Mouse (Mus musculus) liver, embryonic 11.5 days (tissue): ENCODE measurements around the gene I830077J02Rik. TPM values are rescaled to one million over a fixed set of nuclear protein-coding genes. Genes with fewer than 3 reads are reported as not detected.
A peak's percentile ranks its signal among the peaks of the same experiment; 100 is the strongest.

Source experiments
- ATAC-seq: fragments of 200-750 bp; cut with Nextera tagmentation; replicated peaks from 2 replicates; pipeline ENCODE4 v1.8.0; 2017; ENCODE audit warnings: moderate number of reproducible peaks, mild to moderate bottlenecking, moderate TSS enrichment, moderate library complexity; ENCODE audit not compliant: low FRiP score
- DNase-seq: peaks from one replicate; pipeline ENCODE4 v3.0.0-alpha.2; 2017; ENCODE audit warnings: low spot score
- H3K27ac ChIP-seq: fragments of 300-500 bp; sonication (generic); 2 replicates; pipeline ENCODE4 v1.5.1; 2014; ENCODE audit warnings: mild to moderate bottlenecking, low read depth, low read length, control low read depth
- H3K27me3 ChIP-seq: fragments of 300-500 bp; sonication (generic); replicated peaks from 2 replicates; pipeline ENCODE4 v1.6.1; 2014; ENCODE audit warnings: low read length, mixed read lengths; ENCODE audit not compliant: control insufficient read depth, insufficient read depth
- H3K36me3 ChIP-seq: fragments of 300-500 bp; sonication (generic); 2 replicates; pipeline ENCODE4 v1.6.1; 2014; ENCODE audit warnings: mild to moderate bottlenecking, low read length, moderate library complexity, mixed read lengths; ENCODE audit not compliant: control insufficient read depth, insufficient read depth
- H3K4me1 ChIP-seq: fragments of 300-500 bp; sonication (generic); replicated peaks from 2 replicates; pipeline ENCODE4 v1.6.1; 2014; ENCODE audit warnings: low read length, mixed read lengths; ENCODE audit not compliant: control insufficient read depth, insufficient read depth
- H3K4me2 ChIP-seq: fragments of 300-500 bp; sonication (generic); 2 replicates; pipeline ENCODE4 v1.6.1; 2014; ENCODE audit warnings: mild to moderate bottlenecking, control low read depth, moderate library complexity
- H3K4me3 ChIP-seq: fragments of 300-500 bp; sonication (generic); 2 replicates; pipeline ENCODE4 v1.5.1; 2014; ENCODE audit warnings: low read depth, low read length, control low read depth
- H3K9ac ChIP-seq: fragments of 300-500 bp; sonication (generic); 2 replicates; pipeline ENCODE4 v1.6.1; 2014; ENCODE audit warnings: low read depth, low read length, control low read depth
- H3K9me3 ChIP-seq: fragments of 300-500 bp; sonication (generic); 2 replicates; pipeline ENCODE4 v1.6.1; 2016; ENCODE audit warnings: low read length, inconsistent platforms, mixed read lengths; ENCODE audit not compliant: control insufficient read depth
- WGBS: fragments of 180-500 bp; shearing (Covaris S2); extraction: QIAGEN DNeasy Blood & Tissue Kit; methylation state at CpG from one replicate; pipeline ENCODE4 v1.1.7; 2014; 5-methylcytosine and 5-hydroxymethylcytosine counted together
- polyA plus RNA-seq: library from polyadenylated mRNA; unstranded; fragments of >200 nt; fragmentation: Nextera tagmentation; extraction: Ambion mirVana; gene quantifications from 2 replicates; pipeline ENCODE4 v1.2.1, GENCODE M21; 2014

The I830077J02Rik gene
- polyA plus RNA-seq, 1 experiment from 2014 or later, result 5.6 TPM

GRCm38 (mm10) chr3:105913839-105914681 lies 18.4 kb downstream of the I830077J02Rik start:
- WGBS, result 21% methylated on average over 10 of the region's 10 CpGs
- H3K4me3 ChIP-seq, result no peak overlapping the region
- ATAC-seq (peak; percentile 77), DNase-seq (no peak)
- H3K4me1 ChIP-seq, result peaks cover 31% of the 10 kb centered on the region
- peak overlapping the region; percentile 61 for H3K27ac ChIP-seq
- H3K27me3 ChIP-seq, result no peaks in the 10 kb centered on the region
- H3K9ac ChIP-seq, result peak overlapping the region; percentile 15; the same call in 1 of the 2 replicates
- H3K4me2 ChIP-seq, result peak overlapping the region; percentile 65
- H3K36me3 ChIP-seq, result no peaks in the 10 kb centered on the region
- no peaks in the 10 kb centered on the region for H3K9me3 ChIP-seq

GRCm38 (mm10) chr3:105912097-105912880 lies 20.2 kb downstream of the I830077J02Rik start:
- 52% methylated on average over 9 of the region's 9 CpGs for WGBS
- ATAC-seq (no peak), DNase-seq (no peak)
- Histone ChIP-seq H3K9ac (no peak overlapping the region), H3K4me1 (peaks cover 23% of the 10 kb centered on the region), H3K9me3 (no peaks in the 10 kb centered on the region), H3K27me3 (no peaks in the 10 kb centered on the region), H3K4me3 (no peak overlapping the region), H3K4me2 (no peak overlapping the region), H3K27ac (no peak overlapping the region), H3K36me3 (no peaks in the 10 kb centered on the region)

GRCm38 (mm10) chr3:105910519-105911190 lies 21.8 kb downstream of the I830077J02Rik start:
- H3K27me3 ChIP-seq, result no peaks in the 10 kb centered on the region
- no peak overlapping the region for H3K27ac ChIP-seq
- H3K36me3 ChIP-seq, result no peaks in the 10 kb centered on the region
- no peaks in the 10 kb centered on the region for H3K9me3 ChIP-seq
- no peak overlapping the region for H3K4me3 ChIP-seq
- DNase-seq (no peak), ATAC-seq (no peak)
- no peak overlapping the region for H3K9ac ChIP-seq
- WGBS, result 58% methylated on average over 11 of the region's 11 CpGs
- H3K4me2 ChIP-seq, result no peak overlapping the region
- H3K4me1 ChIP-seq, result peaks cover 23% of the 10 kb centered on the region

GRCm38 (mm10) chr3:105908976-105909375 lies 23.5 kb downstream of the I830077J02Rik start:
- Histone ChIP-seq H3K4me2 (no peak overlapping the region), H3K27me3 (no peaks in the 10 kb centered on the region), H3K27ac (no peak overlapping the region), H3K9me3 (no peaks in the 10 kb centered on the region), H3K36me3 (no peaks in the 10 kb centered on the region), H3K9ac (no peak overlapping the region), H3K4me3 (no peak overlapping the region), H3K4me1 (peaks cover 23% of the 10 kb centered on the region)
- no peak for ATAC-seq
- WGBS, result 88% methylated on average over 4 of the region's 4 CpGs
- peak; percentile 6 for DNase-seq

- no peak overlapping the region for H3K4me3 ChIP-seq
- no peak overlapping the region for H3K4me2 ChIP-seq
- no peak overlapping the region for H3K9ac ChIP-seq
- 49% methylated on average over 9 of the region's 9 CpGs for WGBS
- peaks cover 14% of the 10 kb centered on the region for H3K4me1 ChIP-seq
- no peaks in the 10 kb centered on the region for H3K27me3 ChIP-seq
- DNase-seq, result peak; percentile 26
- H3K36me3 ChIP-seq, result no peaks in the 10 kb centered on the region
- H3K27ac ChIP-seq, result no peak overlapping the region
- H3K9me3 ChIP-seq, result no peaks in the 10 kb centered on the region
- no peak for ATAC-seq
Observed at GRCm38 (mm10) chr3:105907956-105908655, 24.4 kb downstream of the I830077J02Rik start.

GRCm38 (mm10) chr3:105904721-105905120 lies 27.7 kb downstream of the I830077J02Rik start:
- Histone ChIP-seq H3K36me3 (no peaks in the 10 kb centered on the region), H3K4me1 (peaks cover 8% of the 10 kb centered on the region), H3K4me2 (no peak overlapping the region), H3K27me3 (no peaks in the 10 kb centered on the region), H3K9me3 (no peaks in the 10 kb centered on the region), H3K9ac (no peak overlapping the region), H3K27ac (no peak overlapping the region), H3K4me3 (no peak overlapping the region)
- no peak for ATAC-seq
- DNase-seq, result no peak
- 90% methylated on average over 9 of the region's 9 CpGs for WGBS

GRCm38 (mm10) chr3:105904213-105904612 lies 28.3 kb downstream of the I830077J02Rik start:
- H3K27ac ChIP-seq, result no peak overlapping the region
- no peak overlapping the region for H3K9ac ChIP-seq
- H3K4me2 ChIP-seq, result no peak overlapping the region
- no peaks in the 10 kb centered on the region for H3K27me3 ChIP-seq
- no peak overlapping the region for H3K4me3 ChIP-seq
- DNase-seq (no peak), ATAC-seq (no peak)
- H3K4me1 ChIP-seq, result peaks cover 8% of the 10 kb centered on the region
- no peaks in the 10 kb centered on the region for H3K36me3 ChIP-seq
- whole genome bisulfite sequencing, result 25% methylated on average over 4 of the region's 4 CpGs
- H3K9me3 ChIP-seq, result no peaks in the 10 kb centered on the region

- Histone ChIP-seq H3K9ac (no peak overlapping the region), H3K27ac (no peak overlapping the region), H3K36me3 (no peaks in the 10 kb centered on the region), H3K4me3 (no peak overlapping the region), H3K9me3 (no peaks in the 10 kb centered on the region), H3K4me2 (no peak overlapping the region), H3K27me3 (no peaks in the 10 kb centered on the region), H3K4me1 (peaks cover 8% of the 10 kb centered on the region)
- DNase-seq, result no peak
- no peak for ATAC-seq
- 65% methylated on average over 4 of the region's 4 CpGs for WGBS
Observed at GRCm38 (mm10) chr3:105901468-105901867, 31.0 kb downstream of the I830077J02Rik start.
